Mouse (Mus musculus) embryo, embryonic 10 days (tissue): ENCODE results near the gene Gm9747.

ENCODE experiments used
- DNase-seq: peaks from one replicate; pipeline ENCODE4 v3.0.0-alpha.2; 2015; ENCODE audit warnings: low spot score

Gm9747 gene

GRCm38 (mm10) chr1:82257457-82257856 lies 24.5 kb downstream of the Gm9747 start:
- peak; percentile 30 for DNase-seq

GRCm38 (mm10) chr1:82258331-82258730 lies 25.4 kb downstream of the Gm9747 start:
- no peak for DNase-seq

GRCm38 (mm10) chr1:82260055-82260454 lies 27.1 kb downstream of the Gm9747 start:
- DNase-seq, result no peak

GRCm38 (mm10) chr1:82261053-82261618 lies 28.2 kb downstream of the Gm9747 start:
- no peak for DNase-seq

- no peak for DNase-seq
These were observed 28.7 kb downstream of the Gm9747 start for GRCm38 (mm10) chr1:82261638-82262037.

- no peak for DNase-seq
These were observed 29.4 kb downstream of the Gm9747 start for GRCm38 (mm10) chr1:82262331-82262730.

GRCm38 (mm10) chr1:82267547-82267946 lies 34.6 kb downstream of the Gm9747 start:
- DNase-seq, result no peak

- DNase-seq, result no peak
These were observed 39.3 kb downstream of the Gm9747 start for GRCm38 (mm10) chr1:82272231-82272630.

- DNase-seq, result no peak
These were observed 40.6 kb downstream of the Gm9747 start for GRCm38 (mm10) chr1:82273529-82273928.

- no peak for DNase-seq
These were observed 41.4 kb downstream of the Gm9747 start for GRCm38 (mm10) chr1:82274361-82274760.

- DNase-seq, result no peak
These were observed 46.9 kb downstream of the Gm9747 start for GRCm38 (mm10) chr1:82279768-82280167.

GRCm38 (mm10) chr1:82281823-82282222 lies 48.9 kb downstream of the Gm9747 start:
- peak; percentile 7 for DNase-seq

- DNase-seq, result peak; percentile 89
These were observed 50.2 kb downstream of the Gm9747 start for GRCm38 (mm10) chr1:82282992-82283611.

GRCm38 (mm10) chr1:82283901-82284301 lies 51.0 kb downstream of the Gm9747 start:
- DNase-seq, result peak; percentile 36

- DNase-seq, result peak; percentile 17
These were observed 51.5 kb downstream of the Gm9747 start for GRCm38 (mm10) chr1:82284403-82284802.
